Mouse (Mus musculus) CH12.LX (cell line): ENCODE measurements around the gene Elp4. TPM values are rescaled to one million over a fixed set of nuclear protein-coding genes. Genes with fewer than 3 reads are reported as not detected.

ENCODE experiments used
- DNase-seq: peaks from one replicate; pipeline ENCODE4 v3.0.0-alpha.2; 2013; ENCODE audit errors: extremely low read depth
- H3K27ac ChIP-seq: 2 replicates; pipeline ENCODE4 v1.5.1; 2012; ENCODE audit warnings: low read depth, mild to moderate bottlenecking, control low read depth, moderate library complexity; ENCODE audit not compliant: insufficient read depth
- H3K27me3 ChIP-seq: replicated peaks from 2 replicates; pipeline ENCODE3; 2012; ENCODE audit warnings: inconsistent platforms
- H3K36me3 ChIP-seq, 2 experiments: replicated peaks in 1 of 2; 2 replicates each; pipeline versions ENCODE3 to v1.6.1; 2012; ENCODE audit warnings: inconsistent platforms in 1 of 2, low read length in 1 of 2, mild to moderate bottlenecking in 1 of 2, mixed read lengths in 1 of 2, moderate library complexity in 1 of 2; ENCODE audit not compliant: control insufficient read depth in 1 of 2, insufficient read depth in 1 of 2
- H3K4me1 ChIP-seq, 2 experiments: 2 replicates each; pipeline ENCODE4 v1.6.1; 2012; ENCODE audit warnings: inconsistent platforms in 1 of 2, moderate library complexity in 1 of 2; ENCODE audit not compliant: insufficient read depth in 2 of 2, control insufficient read depth in 1 of 2
- H3K4me2 ChIP-seq: 2 replicates; pipeline ENCODE4 v1.6.1; 2012; ENCODE audit warnings: low read depth, mild to moderate bottlenecking, control low read depth; ENCODE audit not compliant: poor library complexity, insufficient read depth, severe bottlenecking
- H3K4me3 ChIP-seq, 3 experiments: fragments of 150-350 bp in 1 of 3; sonication (generic) in 1 of 3; replicated peaks in 1 of 3; 2 replicates each; pipeline versions ENCODE3 to v1.5.1; 2011 to 2012; ENCODE audit warnings: low read depth in 2 of 3, low read length in 2 of 3, mild to moderate bottlenecking in 2 of 3, moderate library complexity in 2 of 3, control low read depth in 1 of 3, improper control_type of control experiment in 1 of 3, inconsistent platforms in 1 of 3, mixed read lengths in 1 of 3; ENCODE audit not compliant: poor library complexity in 1 of 3
- H3K79me2 ChIP-seq: replicated peaks from 2 replicates; pipeline ENCODE4 v1.6.1; 2012; ENCODE audit warnings: mild to moderate bottlenecking, moderate library complexity; ENCODE audit not compliant: control insufficient read depth, poor library complexity, insufficient read depth, severe bottlenecking; ENCODE audit errors: extremely low read depth
- H3K9ac ChIP-seq: 2 replicates; pipeline ENCODE4 v1.6.1; 2012; ENCODE audit warnings: low read depth, mild to moderate bottlenecking, control low read depth, moderate library complexity; ENCODE audit not compliant: insufficient read depth
- H3K9me3 ChIP-seq: replicated peaks from 2 replicates; pipeline ENCODE3; 2012; ENCODE audit warnings: low read length, inconsistent platforms, mixed read lengths
- BHLHE40 ChIP-seq: IDR thresholded peaks from 2 replicates; pipeline ENCODE4 v1.6.1; 2011; ENCODE audit warnings: mild to moderate bottlenecking, low read depth, low read length, improper control_type of control experiment
- CHD1 ChIP-seq: IDR thresholded peaks from 2 replicates; pipeline ENCODE4 v1.6.1; 2012; ENCODE audit warnings: low read depth, low read length, improper control_type of control experiment, inconsistent platforms
- EP300 ChIP-seq: IDR thresholded peaks from 2 replicates; pipeline ENCODE4 v1.6.1; 2011; ENCODE audit warnings: low read length, improper control_type of control experiment
- ETS1 ChIP-seq: conservative IDR thresholded peaks from 2 replicates; pipeline ENCODE4 v1.6.1; 2012; ENCODE audit warnings: low read depth, mild to moderate bottlenecking, inconsistent platforms, low read length, improper control_type of control experiment, moderate library complexity
- HCFC1 ChIP-seq: IDR thresholded peaks from 2 replicates; pipeline ENCODE4 v1.6.1; 2012; ENCODE audit warnings: low read depth, mild to moderate bottlenecking, inconsistent platforms, low read length, improper control_type of control experiment
- IRF4 ChIP-seq: IDR thresholded peaks from 2 replicates; pipeline ENCODE4 v1.6.1; 2014; ENCODE audit warnings: low read depth, mild to moderate bottlenecking, inconsistent platforms, low read length, improper control_type of control experiment
- MAFK ChIP-seq: IDR thresholded peaks from 2 replicates; pipeline ENCODE4 v1.6.1; 2011; ENCODE audit warnings: low read length, improper control_type of control experiment; ENCODE audit not compliant: insufficient replicate concordance
- NELFE ChIP-seq: IDR thresholded peaks from 2 replicates; pipeline ENCODE4 v1.6.1; 2011; ENCODE audit warnings: low read depth, low read length, improper control_type of control experiment
- NRF1 ChIP-seq: IDR thresholded peaks from 2 replicates; pipeline ENCODE4 v1.6.1; 2014; ENCODE audit warnings: low read depth, mild to moderate bottlenecking, inconsistent platforms, low read length, improper control_type of control experiment, moderate library complexity
- RAD21 ChIP-seq: IDR thresholded peaks from 2 replicates; pipeline ENCODE4 v1.6.1; 2011; ENCODE audit warnings: low read depth, mild to moderate bottlenecking, low read length, improper control_type of control experiment, moderate library complexity
- RCOR1 ChIP-seq: conservative IDR thresholded peaks from 2 replicates; pipeline ENCODE4 v1.6.1; 2012; ENCODE audit warnings: low read depth, mild to moderate bottlenecking, inconsistent platforms, low read length, improper control_type of control experiment
- TBP ChIP-seq: conservative IDR thresholded peaks from 2 replicates; pipeline ENCODE4 v1.6.1; 2011; ENCODE audit warnings: low read depth, low read length, improper control_type of control experiment
- TCF12 ChIP-seq: IDR thresholded peaks from 2 replicates; pipeline ENCODE4 v1.6.1; 2014; ENCODE audit warnings: low read depth, mild to moderate bottlenecking, inconsistent platforms, low read length, improper control_type of control experiment
- ZMIZ1 ChIP-seq: IDR thresholded peaks from 2 replicates; pipeline ENCODE4 v1.6.1; 2012; ENCODE audit warnings: low read depth, mild to moderate bottlenecking, inconsistent platforms, low read length, improper control_type of control experiment
- dilution Hi-C: fragments of 300-500 bp; cut with MboI; formaldehyde crosslinking; loops from 2 replicates; pipeline ENCODE4 v1.14.3; 2020; ENCODE audit warnings: low sequenced_read_pairs; ENCODE audit not compliant: extremely low pct_unique_long_range_greater_than_20kb, extremely low pct_ligation_motif_present
- in situ Hi-C: fragments of 300-500 bp; cut with MboI; formaldehyde crosslinking; loops from 3 replicates; pipeline ENCODE4 v1.14.3; 2019; ENCODE audit warnings: low sequenced_read_pairs, low pct_ligation_motif_present, low pct_unique_long_range_greater_than_20kb, mixed read lengths
- polyA plus RNA-seq: library from polyadenylated mRNA; unstranded; fragments of >175 nt; gene quantifications from 2 replicates; pipeline ENCODE4 v1.2.1, GENCODE M21; 2012; ENCODE audit warnings: low read depth; ENCODE audit not compliant: insufficient read length
- total RNA-seq, 2 experiments: library from RNA; depleted of rRNA; stranded (reverse); fragments of 300-350 nt in 1 of 2; fragments of >200 nt in 1 of 2; gene quantifications; 2 replicates each; pipeline ENCODE4 v1.2.3; 2012 to 2014

Gene Elp4
- total and polyA plus RNA-seq, 3 experiments = 11.6 to 31.2 (median 21.3) TPM

DNA sequence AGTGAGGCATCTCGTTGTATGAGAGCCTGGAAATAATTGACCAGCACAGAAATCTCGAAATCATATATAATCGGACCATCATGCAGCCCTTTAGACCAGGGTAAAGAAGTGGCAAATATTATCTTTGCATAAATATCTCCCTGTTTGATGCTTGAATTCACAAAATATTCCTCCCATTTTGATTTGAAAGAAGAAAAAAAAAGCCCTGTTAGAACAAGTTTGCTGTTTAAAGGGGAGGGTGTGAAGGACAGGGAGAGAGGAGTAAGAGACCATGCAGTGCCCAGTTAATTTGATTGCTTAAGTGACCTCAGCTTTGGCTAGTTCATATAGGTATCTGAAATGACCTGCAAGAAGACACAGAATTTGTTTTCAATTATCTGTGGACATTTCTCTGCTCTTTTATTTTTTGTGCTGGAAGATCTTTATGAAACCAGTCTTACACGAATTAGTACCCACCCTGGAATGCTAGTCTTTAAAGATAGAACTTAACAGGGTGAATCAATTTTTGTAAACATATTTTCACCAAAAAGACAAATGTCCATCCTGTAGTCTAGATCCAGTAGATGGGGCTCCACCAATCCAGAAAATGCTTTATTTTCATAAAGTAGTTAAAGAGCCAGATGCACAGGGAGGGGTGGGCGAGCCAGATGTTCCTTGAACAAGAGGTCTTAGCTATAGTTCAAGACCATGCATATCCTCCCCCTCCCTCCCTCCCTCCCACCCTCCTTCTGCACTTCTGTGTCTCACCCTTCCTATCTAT is 238.7 kb downstream of the Elp4 start:
- no peak for DNase-seq
- Histone ChIP-seq H3K4me3 (no peak overlapping the region), H3K79me2 (no peaks in the 10 kb centered on the region), H3K27me3 (peaks cover 36% of the 10 kb centered on the region), H3K4me1 (no peaks in the 10 kb centered on the region), H3K9ac (no peak overlapping the region), H3K4me2 (no peak overlapping the region), H3K27ac (no peak overlapping the region), H3K9me3 (peaks cover 2% of the 10 kb centered on the region), H3K36me3 (no peaks in the 10 kb centered on the region)
- in situ Hi-C loops (no loop called here), dilution Hi-C loops (no loop called here)
- TF ChIP-seq ETS1 (no peak), MAFK (no peak), RCOR1 (no peak), RAD21 (no peak), NRF1 (no peak), CHD1 (no peak), TBP (no peak), TCF12 (no peak), EP300 (no peak), NELFE (no peak), ZMIZ1 (no peak)

- no peak for TF ChIP-seq IRF4
- no peak for TF ChIP-seq HCFC1
- no peak for TF ChIP-seq TBP
- TF ChIP-seq BHLHE40 = no peak
- TF ChIP-seq, all 38 proteins: peak for 0
- Histone ChIP-seq H3K79me2 (no peaks in the 10 kb centered on the region), H3K9me3 (peaks cover 2% of the 10 kb centered on the region), H3K9ac (no peak overlapping the region), H3K4me2 (no peak overlapping the region), H3K36me3 (no peaks in the 10 kb centered on the region), H3K27ac (no peak overlapping the region), H3K27me3 (peaks cover 30% of the 10 kb centered on the region), H3K4me3 (no peak overlapping the region), H3K4me1 (no peaks in the 10 kb centered on the region)
- in situ Hi-C loops (no loop called here), dilution Hi-C loops (no loop called here)
- DNase-seq = no peak
Measured at GRCm38 (mm10) chr2:105664996-105665395, 239.4 kb downstream of the Elp4 start.
